Mouse (Mus musculus) right cerebral cortex, postnatal 25 days (tissue): ENCODE data around the gene Stk36.

ENCODE experiments used
- DNase-seq: peaks from one replicate; pipeline ENCODE4 v3.0.0; 2022

Stk36 gene

DNA sequence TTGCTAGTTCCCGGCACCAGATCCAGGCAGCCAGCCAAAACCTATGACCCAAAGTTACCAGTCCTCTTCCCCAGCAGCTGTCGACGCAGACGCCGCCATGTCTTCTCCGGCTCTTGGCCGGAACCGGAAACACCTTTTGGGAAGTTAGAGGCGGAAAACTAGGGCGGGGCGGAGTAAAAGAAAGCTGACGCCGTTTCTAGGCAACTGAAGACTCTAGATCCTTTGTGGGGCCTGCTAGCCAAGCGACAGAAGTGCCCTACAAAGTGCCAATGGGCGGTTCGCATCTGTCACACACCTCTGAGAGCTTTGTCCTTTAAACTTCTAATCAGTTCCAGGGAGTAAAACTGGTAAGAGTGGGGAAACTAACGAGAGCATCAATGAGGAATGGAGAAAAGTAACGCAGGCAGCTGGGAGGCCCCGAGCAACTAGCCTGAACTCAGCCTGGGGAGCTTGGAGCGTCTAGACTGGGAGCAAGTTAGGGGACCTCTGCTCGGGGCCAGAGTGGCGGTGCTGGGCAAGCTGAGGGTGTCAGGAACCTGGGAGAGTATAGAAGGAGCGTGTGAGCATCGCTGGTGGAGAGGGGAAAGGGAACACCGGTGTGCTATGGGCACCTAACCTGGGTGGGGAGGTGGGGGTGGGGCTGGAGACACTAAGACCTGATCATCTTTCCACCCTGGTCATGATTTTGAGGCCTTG is at the start of gene Stk36, which contains the start of gene Rnf25:
Gene Stk36 (plus strand): TSS at position 179 of the 696 bp plus-strand sequence.
Gene Rnf25 (minus strand): TSS at position 131 of the 696 bp plus-strand sequence.
- peak; percentile 87 for DNase-seq

DNA sequence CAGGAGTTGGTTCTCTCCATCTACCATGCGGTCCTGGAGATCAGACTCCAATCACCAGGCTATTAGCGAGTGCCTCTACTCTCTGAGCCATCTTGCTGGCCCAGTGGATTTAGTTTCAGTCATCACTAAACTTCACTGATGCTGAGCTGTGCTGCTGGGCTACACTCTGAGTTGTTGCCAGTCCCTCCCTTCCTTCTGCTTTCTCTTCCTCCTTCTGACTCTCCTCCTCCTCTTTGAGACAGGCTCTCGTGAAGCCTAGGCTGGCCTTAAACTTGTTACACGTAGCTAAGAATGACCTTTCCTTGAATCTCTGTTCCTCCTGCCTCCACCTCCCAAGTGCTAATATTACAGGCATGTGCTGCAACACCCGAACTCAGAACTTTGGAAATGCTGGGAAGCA is 42.2 kb upstream of the Stk36 start:
- no peak for DNase-seq

DNA sequence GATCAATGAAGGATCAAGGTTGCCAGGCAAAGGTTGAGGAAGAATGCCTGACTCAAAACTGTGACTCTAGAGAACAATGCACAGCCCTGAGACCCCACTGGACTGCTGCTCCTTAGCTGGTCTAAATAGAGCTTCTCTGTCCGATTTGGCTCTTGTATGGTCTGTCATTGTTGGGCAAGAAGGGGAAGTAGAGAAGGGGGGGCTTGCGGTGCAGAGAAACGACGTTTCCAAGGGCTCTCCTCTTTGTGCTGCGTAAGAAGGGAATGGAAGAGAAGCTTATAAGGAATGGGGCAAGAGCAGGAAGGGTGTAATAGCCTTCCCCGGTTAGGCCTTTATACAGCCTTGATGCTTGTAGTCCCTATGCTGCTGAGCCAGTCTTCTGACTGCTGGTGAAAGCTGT is 35.4 kb upstream of the Stk36 start:
- no peak for DNase-seq

DNA sequence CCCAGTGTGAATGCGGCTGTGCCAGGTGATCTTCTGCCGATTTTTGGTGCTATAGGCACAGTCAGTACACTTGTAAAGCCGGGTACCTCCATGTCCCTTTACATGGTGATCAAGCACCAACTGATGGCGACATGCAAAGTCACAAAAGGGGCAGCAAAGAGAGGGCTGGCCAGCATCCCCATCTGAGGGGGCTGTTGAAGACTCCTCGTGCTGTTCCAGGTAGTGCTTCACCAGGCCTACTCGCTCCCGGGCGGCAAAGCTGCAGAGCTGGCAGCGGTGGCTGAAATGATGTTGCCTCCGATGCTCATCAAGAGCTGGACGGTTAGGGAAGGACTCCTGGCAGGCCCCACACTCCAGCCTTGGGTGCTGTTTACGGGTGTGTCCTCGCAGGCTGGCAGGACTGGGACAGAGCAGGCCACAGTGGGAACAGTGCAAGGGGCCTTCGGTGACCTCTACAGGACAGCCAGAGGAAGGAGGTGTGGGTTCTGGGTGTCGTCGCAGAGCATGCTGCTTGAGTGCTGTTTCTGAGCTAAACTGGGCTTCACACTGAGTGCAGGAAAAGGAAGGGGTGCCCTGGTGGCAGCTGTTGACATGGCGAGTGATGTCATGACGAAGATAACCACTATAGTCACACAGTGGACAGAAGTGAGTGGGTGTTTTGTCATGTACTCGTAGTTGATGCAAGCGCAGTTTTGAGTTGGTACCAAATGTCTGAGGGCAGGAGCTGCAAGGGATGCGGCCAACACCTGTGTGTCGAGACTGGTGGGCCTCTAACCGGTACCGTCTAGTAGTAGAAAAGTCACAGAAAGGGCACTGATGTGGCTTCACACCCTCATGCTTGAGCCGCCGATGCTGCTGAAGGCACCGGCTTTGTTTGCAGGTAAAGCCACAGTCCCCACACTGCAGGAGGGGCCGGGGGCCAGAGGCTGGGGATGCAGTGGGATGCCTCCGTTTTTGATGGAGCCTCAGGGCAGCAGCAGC is 31.2 kb upstream of the Stk36 start:
- DNase-seq: no peak

DNA sequence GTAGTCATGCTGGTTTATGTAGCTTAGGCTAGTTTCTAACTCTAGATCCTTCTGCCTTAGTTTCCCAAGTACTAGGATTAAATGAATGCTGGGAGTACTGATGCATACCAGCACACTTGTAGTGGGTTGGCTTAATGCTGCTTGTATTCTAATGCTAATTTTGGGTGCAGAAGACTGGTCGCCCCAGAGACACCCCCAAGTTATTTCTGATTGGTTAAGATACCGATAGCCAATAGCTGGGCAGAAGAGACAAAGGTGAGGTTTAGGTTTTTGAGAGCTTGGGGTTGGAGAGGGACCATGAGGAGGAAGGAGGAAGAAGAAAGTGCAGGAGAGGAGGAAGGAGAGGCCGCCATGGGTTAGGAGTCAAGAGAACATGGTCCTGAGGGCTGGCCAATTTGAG is 18.6 kb upstream of the Stk36 start:
- DNase-seq: no peak

DNA sequence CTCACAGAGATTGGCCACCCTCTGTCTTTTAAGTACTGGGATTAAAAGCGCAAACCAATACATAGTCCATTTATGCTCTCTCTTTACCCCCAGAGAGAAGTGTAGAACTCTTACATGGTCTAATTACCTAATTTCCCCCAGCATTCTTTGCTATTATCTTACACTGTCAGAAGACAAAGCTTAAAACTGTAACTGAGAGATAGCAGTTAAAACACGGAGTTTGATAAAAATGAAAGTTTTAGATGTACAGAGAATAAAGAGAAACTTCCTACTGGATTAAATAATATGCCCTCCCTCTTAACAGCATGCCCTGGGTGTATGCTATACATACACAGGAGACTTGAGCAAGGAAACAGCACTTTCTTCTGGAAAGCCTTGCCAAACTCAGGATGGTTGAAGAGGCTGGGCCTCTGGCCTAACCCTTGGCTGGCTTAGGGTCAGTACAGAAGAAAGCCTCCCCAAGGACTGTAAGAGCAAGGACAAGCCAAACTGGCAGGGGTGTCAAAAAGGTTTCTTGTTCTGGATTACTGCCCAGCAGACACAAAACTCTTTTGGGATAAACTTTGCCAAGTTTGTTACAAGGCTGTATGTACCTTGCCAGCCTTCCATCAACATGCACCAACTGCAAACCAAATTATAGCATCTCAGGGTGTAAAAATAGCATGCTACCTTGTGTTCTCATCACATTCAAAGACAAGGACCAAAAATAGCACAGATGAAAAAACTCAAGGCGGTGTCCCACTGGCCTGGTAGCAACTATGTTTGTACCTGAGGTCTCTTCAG is 16.4 kb upstream of the Stk36 start:
- no peak for DNase-seq

DNA sequence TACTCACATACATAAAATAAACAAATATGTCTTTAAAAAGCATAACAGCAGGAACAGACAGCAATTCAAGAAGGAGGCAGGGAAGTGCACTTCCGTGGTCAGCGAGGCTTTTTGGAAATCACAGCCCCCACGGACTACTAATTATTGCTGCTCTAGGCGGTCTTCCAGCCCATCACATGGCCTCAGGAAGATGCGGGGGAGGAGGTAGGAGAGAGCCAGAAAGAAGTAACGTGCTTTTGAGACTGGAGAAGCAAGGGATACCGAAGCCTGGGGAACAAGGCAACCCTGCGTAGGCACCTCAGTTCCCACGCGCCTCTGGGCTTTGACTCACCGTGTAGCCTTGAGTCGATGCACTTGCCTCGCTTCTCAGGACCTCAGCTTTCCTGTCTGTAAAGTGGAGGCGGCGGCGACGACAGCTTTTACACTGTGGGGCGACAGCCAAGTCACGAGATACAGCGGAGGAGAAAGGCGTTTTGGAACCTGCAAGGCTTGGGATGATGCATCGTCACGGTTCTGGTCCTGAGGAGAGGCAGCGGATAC is 13.9 kb upstream of the Stk36 start:
- DNase-seq: peak; percentile 84

DNA sequence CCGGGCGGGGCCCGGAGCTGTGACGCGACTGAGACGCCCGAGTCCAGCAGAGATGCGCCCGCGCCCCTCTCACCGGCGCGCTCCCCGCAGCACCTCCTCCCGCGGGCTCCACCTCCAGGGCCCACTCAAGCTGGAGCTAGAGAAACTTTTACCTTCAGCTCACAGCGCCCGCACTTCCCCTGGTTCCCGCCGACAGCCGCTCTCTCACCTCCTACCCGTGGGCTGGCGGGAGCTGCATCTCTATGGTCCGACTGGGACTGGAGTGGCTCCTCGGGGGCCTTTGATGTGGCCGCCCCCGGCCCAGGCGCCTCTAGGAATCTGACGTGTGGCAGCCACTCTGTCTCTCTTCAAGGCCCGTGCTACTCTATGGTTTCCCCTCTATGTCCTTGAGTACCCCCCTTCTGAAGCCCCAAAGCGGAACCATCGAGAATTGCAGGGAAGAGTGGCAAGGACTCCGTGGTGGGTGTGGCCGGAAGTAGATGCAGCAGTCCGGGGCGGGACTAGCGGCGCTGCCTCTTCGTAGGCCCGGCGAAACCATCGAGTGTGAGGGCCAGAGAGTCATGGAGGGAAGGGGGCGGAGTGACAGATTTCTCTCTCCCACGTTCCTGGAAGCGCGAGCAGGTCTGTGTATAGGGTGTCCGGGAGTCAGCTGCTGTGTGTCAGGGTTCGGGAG is 13.3 kb upstream of the Stk36 start, which contains the start of the genes Zfp142 and Bcs1l:
Gene Zfp142 (minus strand): TSS at position 474 of the 673 bp plus-strand sequence.
Gene Bcs1l (plus strand): TSS at position 517 of the 673 bp plus-strand sequence.
- peak; percentile 98 for DNase-seq

DNA sequence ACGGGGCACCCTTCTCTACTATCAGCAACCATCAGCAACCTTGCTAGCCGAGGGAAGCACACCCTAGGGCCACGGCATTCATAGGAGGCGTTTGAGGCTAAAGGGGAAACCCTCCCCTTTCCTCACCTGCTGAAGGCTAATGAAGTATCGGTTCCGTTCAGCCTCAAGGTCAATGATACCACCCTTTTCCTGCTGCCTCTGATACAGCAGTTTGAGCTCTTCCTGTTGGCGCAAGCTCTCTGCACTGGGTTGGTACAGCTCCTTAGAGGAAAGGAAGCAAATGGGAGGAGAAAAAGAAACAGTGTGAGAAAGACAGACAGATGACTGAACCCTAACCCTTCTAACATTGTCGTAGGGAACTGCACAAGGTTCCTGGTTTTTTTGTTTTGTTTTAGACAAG is 6.8 kb upstream of the Stk36 start:
- DNase-seq: no peak

DNA sequence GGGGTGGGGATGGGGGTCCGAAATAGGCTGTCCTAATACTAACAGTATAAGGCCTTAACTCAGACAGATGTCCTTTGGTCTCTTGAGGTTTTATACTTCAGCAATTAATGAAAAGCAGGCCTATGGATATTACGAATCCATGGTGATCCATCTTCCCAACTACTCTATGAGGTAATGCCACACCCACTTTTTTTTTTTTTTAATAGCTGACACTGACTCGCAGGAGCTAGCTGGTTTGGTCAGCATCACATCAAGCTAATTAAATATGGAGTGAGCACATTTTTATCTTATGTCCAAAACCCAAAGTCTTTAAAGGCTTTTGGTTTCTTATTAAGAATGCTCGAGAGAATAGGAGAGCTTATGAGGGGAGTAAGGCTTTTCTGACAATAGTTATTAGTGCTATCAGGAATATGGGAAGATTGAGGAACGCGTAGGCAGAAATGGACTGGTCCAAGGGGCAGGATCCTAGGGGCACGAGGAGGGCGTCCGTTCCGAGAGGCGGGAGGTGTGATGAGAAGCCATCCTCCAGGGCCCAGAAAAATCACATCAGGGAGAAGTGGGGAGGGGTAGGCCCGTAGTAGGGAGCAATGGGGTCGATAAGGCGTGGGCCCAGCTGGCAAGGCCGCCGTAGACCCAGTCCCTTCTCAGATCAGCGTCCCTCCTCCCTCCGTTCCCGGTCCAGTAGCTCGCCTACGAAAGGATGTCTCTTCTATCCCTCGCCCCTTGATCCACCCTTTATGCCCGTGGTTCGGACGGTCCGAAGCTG is 561 bp upstream of the Stk36 start:
- DNase-seq: no peak

DNA sequence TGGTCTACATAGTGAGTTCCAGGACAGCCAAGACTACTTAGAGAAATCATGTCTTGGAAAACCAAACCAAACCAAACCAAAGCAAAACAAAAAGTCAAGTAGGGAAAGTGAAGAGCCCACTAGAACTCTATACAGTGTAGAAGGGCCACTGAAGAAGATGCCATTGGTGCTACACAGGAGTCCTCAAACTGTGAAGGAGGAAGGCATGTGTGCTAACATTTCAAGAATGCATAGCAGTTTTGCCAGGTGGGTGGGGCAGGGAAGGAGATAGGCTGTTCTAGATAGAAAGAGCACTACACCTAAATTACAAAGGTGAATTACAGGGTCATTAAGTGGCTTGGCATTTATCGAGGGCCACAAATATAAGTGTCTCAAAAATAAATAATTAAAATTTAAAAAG is 22.9 kb downstream of the Stk36 start:
- no peak for DNase-seq

DNA sequence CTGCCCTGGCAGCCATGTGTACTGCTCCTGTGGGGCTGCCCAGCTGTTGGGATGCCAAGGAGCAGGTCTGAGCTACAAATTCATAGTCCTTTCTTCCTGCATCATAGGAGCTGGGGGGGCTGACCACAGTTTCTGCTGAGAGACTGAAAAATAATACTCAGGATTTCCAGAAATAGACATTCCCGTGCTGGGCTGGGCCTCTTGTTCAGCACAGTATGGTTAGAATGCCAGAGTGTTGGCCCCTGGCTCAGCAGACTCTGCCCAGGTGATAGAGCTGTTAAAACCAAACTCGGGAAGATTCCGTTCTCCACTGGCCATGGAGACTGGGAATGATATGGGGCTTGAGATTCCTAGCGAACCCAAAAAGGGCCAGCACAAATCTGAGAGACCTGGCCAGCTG is 24.8 kb downstream of the Stk36 start:
- no peak for DNase-seq

DNA sequence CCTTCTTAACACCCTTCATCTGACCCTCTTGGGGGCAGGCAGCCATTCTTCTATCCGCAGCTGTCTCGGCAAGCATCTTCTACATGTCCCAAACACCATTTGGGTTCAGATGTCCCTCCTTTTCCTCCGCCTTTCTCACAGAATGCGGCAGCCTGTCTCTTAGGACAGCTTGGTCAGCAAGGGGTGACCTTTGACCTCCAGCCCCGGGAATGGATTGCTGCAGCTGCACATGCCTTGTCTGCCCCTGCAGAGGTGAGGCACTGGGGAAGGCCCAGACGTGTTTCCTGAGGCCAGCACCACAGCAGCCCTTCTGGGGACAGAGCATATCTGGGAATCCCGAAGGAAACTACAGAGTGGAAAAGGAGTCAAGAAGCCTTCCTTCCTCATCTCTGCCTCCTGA is 26.8 kb downstream of the Stk36 start:
- DNase-seq: no peak

DNA sequence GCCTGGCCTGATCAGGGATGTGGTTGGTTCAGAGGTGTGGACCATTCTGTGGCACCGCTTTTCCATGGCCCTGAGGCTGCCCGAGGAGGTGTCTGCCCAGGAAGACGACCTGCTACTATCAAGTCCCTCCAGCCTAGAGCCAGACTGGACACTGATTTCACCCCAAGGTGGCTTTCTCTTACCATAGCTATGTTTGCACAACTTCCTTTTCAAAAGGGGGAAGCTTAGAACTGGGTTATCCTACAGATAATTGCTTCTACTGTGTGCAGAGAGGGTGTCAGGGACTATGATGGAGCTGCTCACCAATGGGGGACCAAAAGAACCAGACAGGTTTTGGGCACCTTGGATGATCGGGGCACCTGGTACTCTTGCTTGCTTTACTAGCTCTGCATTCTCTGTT is 31.5 kb downstream of the Stk36 start:
- DNase-seq: no peak

DNA sequence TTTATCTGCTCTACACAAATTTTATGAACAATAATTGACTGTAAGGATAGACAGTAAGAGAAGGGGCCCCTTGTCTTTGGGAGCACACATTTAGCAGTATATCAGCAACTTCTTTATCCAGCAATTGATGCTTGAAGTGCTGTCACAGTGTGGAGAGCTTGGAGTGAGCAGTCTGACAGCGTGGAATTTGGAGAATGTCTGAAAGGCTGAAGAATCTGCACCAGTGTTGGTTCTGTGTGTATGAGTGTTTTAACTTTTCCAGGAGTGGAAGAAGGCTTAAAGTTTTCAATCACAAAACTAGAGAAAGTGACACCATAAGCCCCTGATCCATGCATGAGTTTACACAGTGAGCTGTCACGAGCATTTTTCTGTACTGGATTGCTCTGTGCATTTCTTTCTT is 42.3 kb downstream of the Stk36 start:
- no peak for DNase-seq

DNA sequence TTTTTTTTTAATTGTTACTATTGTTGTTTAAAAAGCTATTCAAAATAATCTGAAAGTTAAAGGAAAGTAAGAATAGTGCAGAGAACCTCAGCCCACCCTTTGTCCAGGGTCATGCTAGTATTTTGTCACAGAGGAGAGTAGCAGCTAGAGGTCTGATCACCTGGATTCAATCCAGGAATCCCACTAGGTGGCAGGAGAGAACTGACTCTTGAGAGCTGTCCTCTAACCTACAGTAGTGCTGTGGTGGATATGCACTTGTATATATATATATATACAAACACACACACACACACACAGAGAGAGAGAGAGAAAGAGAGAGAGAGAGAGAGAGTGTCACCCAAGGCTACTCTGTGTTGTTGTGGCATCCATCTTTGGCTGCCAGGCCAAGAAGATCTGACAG is 42.7 kb downstream of the Stk36 start:
- DNase-seq: no peak

DNA sequence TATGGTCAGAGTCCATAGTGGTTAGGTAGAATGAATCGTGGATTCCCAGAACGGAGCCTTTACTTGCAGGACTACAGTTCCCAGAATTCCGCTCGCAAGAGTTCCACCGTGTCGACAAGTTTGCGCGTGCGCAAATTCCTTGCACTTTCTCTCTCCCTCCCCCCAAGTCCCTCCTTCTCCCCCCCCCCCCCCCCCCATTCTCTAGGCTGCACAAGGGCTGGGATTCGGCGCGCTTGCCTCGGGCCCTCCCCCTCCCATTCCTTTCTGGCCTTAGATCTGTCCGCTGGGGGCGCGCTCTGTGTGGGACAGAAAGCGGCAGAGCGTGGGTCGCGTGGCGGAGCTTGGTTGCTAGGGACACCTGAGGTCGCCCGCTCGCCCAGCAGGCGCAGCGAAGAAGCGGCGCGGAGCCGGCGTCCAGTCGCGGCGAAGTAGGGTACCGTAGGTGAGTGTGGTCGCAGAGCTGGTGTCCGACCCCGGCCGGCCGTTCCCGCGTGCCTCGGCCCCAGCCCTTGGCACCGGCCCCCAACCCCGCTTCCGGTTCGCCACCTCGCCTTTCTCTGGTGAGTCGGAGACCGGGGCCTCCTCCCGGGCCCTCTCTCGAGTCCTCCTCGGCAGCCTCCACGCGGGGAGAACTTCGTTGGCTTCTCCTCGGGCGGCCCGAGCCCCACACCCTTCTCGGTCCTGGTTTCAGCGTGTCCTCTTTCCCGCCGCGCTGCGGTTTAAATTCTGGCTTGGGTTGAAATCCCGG is 60.4 kb downstream of the Stk36 start, which contains the start of gene Ttll4:
Gene Ttll4 (plus strand): TSS at position 298 of the 748 bp plus-strand sequence.
- DNase-seq: peak; percentile 88

DNA sequence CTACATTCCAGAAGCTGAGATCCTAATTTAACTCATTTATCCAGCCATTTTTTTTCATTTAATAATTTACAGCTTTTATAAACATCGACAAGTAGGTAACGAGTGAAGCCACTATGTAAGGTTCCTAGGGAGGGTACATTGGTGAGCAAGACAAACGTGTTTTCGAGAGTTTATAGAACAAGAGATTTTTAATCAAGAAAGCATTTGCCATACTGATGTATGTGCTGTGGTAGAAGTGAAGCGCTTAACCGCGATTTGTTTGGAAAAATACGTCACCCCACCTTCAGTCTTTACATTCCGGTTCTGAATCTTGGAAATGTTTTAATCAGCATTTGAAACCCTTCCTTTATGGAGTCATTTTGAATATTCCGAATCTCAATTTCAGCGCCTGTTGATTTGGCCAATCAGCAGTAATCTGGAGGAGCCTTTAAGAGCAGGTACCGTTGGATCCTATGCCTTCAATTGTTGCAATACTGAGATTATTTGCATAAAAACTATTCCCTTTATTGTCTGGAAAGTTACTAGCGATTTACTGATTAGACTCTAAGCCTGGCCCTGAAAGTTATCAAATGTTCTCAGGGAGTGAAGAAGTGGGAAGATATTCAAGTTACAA is 61.1 kb downstream of the Stk36 start:
- DNase-seq: no peak

DNA sequence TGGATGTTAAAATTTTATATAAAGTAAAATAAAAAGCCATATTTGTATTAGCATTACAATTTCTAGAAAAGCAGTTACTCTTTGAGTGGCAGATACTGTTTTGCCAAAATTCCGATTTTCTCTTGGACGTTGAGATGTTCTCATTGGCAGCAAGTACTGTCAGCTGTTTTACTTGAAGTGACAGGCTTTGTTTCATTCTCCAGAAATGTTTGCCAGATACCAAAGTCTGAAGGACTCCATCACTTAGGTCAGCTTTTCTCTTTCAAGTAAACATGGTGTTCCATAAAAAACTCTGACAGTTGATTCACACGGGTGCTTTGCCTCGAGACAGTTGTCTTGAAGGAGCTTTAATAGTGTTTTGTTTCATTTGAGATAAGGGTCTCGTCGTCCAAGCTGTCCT is 63.9 kb downstream of the Stk36 start:
- no peak for DNase-seq

DNA sequence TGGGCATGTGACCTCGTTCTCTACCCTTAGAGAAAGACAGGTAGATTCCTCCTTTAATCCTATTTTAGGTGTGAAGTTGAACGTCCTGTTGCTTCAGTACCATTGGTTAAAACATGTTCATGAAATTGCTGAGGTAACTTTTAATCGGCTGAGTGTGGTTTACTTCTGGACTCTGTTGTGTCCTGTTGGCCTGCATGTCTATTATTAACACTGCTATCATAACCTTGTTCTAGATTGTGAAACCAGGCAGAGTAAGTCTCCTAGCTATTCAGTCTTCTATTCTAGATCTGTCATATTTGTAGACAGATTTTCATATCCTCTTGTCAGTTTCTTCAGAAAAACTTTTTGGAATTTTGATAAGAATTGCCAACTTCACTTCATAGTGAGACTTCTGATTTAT is 67.1 kb downstream of the Stk36 start:
- no peak for DNase-seq
